Mouse (Mus musculus) intestine, postnatal 0 days (tissue): ENCODE results near the gene Hspa12b. TPM values are rescaled to one million over a fixed set of nuclear protein-coding genes. Genes with fewer than 3 reads are reported as not detected.

Experiments
- ATAC-seq: fragments of 200-750 bp; cut with Nextera tagmentation; 2 replicates; pipeline ENCODE4 v1.8.0; 2017; ENCODE audit warnings: mild to moderate bottlenecking, moderate TSS enrichment, moderate library complexity
- H3K27ac ChIP-seq: fragments of 300-500 bp; sonication (generic); 2 replicates; pipeline ENCODE4 v1.5.1; 2014; ENCODE audit warnings: mild to moderate bottlenecking, low read depth, low read length, moderate library complexity
- H3K27me3 ChIP-seq: fragments of 300-500 bp; sonication (generic); replicated peaks from 2 replicates; pipeline ENCODE4 v1.6.1; 2014; ENCODE audit warnings: low read length, mixed read lengths; ENCODE audit not compliant: control insufficient read depth, insufficient read depth
- H3K36me3 ChIP-seq: fragments of 300-500 bp; sonication (generic); 2 replicates; pipeline ENCODE4 v1.6.1; 2014; ENCODE audit warnings: mild to moderate bottlenecking, moderate library complexity; ENCODE audit not compliant: control insufficient read depth, insufficient read depth
- H3K4me1 ChIP-seq: fragments of 300-500 bp; sonication (generic); replicated peaks from 2 replicates; pipeline ENCODE4 v1.6.1; 2014; ENCODE audit warnings: antibody characterized with exemption, low read length, mixed read lengths; ENCODE audit not compliant: control insufficient read depth, insufficient read depth
- H3K4me2 ChIP-seq: fragments of 300-500 bp; sonication (generic); replicated peaks from 2 replicates; pipeline ENCODE4 v1.6.1; 2014; ENCODE audit warnings: low read depth, mild to moderate bottlenecking, moderate library complexity
- H3K4me3 ChIP-seq: fragments of 300-500 bp; sonication (generic); 2 replicates; pipeline ENCODE4 v1.5.1; 2014; ENCODE audit warnings: low read depth, low read length
- H3K9ac ChIP-seq: fragments of 300-500 bp; sonication (generic); 2 replicates; pipeline ENCODE4 v1.6.1; 2014; ENCODE audit warnings: mild to moderate bottlenecking, low read depth, low read length
- H3K9me3 ChIP-seq: fragments of 300-500 bp; sonication (generic); 2 replicates; pipeline ENCODE4 v1.6.1; 2016; ENCODE audit warnings: mixed run types; ENCODE audit not compliant: control insufficient read depth
- CTCF ChIP-seq: sonication (generic); IDR thresholded peaks from 2 replicates; pipeline ENCODE4 v1.5.1; 2016; ENCODE audit warnings: low read depth, mild to moderate bottlenecking, control low read depth, antibody characterized with exemption, moderate library complexity
- WGBS: fragments of 180-500 bp; shearing (Covaris S2); extraction: QIAGEN DNeasy Blood & Tissue Kit; methylation state at CpG from one replicate; pipeline ENCODE4 v1.1.7; 2014; 5-methylcytosine and 5-hydroxymethylcytosine counted together
- polyA plus RNA-seq: library from polyadenylated mRNA; unstranded; fragments of >200 nt; fragmentation: Nextera tagmentation; extraction: Ambion mirVana; gene quantifications from 2 replicates; pipeline ENCODE4 v1.2.1, GENCODE M21; 2015

Hspa12b gene
- polyA plus RNA-seq, 1 experiment from 2014 or later: 2.3 TPM

- Histone ChIP-seq H3K27ac (peak overlapping the region; percentile 77), H3K27me3 (no peaks in the 10 kb centered on the region), H3K36me3 (no peaks in the 10 kb centered on the region), H3K4me3 (0 out of 2 replicates have a peak overlapping the region, but pooled peaks have one; percentile 18), H3K4me2 (peak overlapping the region; percentile 37), H3K9ac (peak overlapping the region; percentile 18; the same call in 1 of the 2 replicates), H3K4me1 (no peaks in the 10 kb centered on the region; the same call in none of the 2 replicates), H3K9me3 (no peaks in the 10 kb centered on the region)
- TF ChIP-seq CTCF: no peak
- 54% methylated on average over 7 of the region's 7 CpGs for WGBS
- 0 out of 2 replicates have a peak, but pooled peaks have one; percentile 13 for ATAC-seq
Measured at GRCm38 (mm10) chr2:131163924-131164323, 36.8 kb downstream of the Hspa12b start.

- no peaks in the 10 kb centered on the region for H3K9me3 ChIP-seq
- H3K27ac ChIP-seq: peak overlapping the region; percentile 64
- H3K4me2 ChIP-seq: no peak overlapping the region
- H3K4me1 ChIP-seq: no peaks in the 10 kb centered on the region; the same call in 1 of the 2 replicates
- H3K9ac ChIP-seq: no peak overlapping the region
- no peak for TF ChIP-seq CTCF
- WGBS: 51% methylated on average over 2 of the region's 2 CpGs
- H3K36me3 ChIP-seq: no peaks in the 10 kb centered on the region
- peak; percentile 71 for ATAC-seq
- no peaks in the 10 kb centered on the region for H3K27me3 ChIP-seq
- H3K4me3 ChIP-seq: no peak overlapping the region
Measured at GRCm38 (mm10) chr2:131166172-131166571, 39.1 kb downstream of the Hspa12b start.

- no peaks in the 10 kb centered on the region for H3K27me3 ChIP-seq
- H3K4me1 ChIP-seq: no peaks in the 10 kb centered on the region; the same call in 1 of the 2 replicates
- H3K9ac ChIP-seq: no peak overlapping the region
- no peak for TF ChIP-seq CTCF
- H3K36me3 ChIP-seq: no peaks in the 10 kb centered on the region; the same call in 1 of the 2 replicates
- H3K4me3 ChIP-seq: no peak overlapping the region
- H3K4me2 ChIP-seq: no peak overlapping the region
- no peak overlapping the region for H3K27ac ChIP-seq
- H3K9me3 ChIP-seq: no peaks in the 10 kb centered on the region
- ATAC-seq: no peak
- WGBS: 63% methylated on average over 6 of the region's 6 CpGs
Measured at GRCm38 (mm10) chr2:131167984-131168383, 40.9 kb downstream of the Hspa12b start.

GRCm38 (mm10) chr2:131168914-131169313 lies 41.8 kb downstream of the Hspa12b start:
- Histone ChIP-seq H3K9ac (no peak overlapping the region), H3K36me3 (no peaks in the 10 kb centered on the region; the same call in 1 of the 2 replicates), H3K4me1 (no peaks in the 10 kb centered on the region; the same call in 1 of the 2 replicates), H3K4me3 (no peak overlapping the region), H3K27ac (no peak overlapping the region), H3K4me2 (no peak overlapping the region), H3K9me3 (no peaks in the 10 kb centered on the region), H3K27me3 (no peaks in the 10 kb centered on the region)
- no peak for TF ChIP-seq CTCF
- 57% methylated on average over 1 of the region's 1 CpGs for WGBS
- ATAC-seq: no peak

GRCm38 (mm10) chr2:131170936-131171335 lies 43.9 kb downstream of the Hspa12b start:
- WGBS: 38% methylated on average over 9 of the region's 9 CpGs
- Histone ChIP-seq H3K9ac (no peak overlapping the region), H3K4me1 (peaks cover 11% of the 10 kb centered on the region; the same call in 1 of the 2 replicates), H3K9me3 (no peaks in the 10 kb centered on the region), H3K4me3 (no peak overlapping the region), H3K4me2 (peak overlapping the region; percentile 58), H3K27ac (no peak overlapping the region), H3K27me3 (no peaks in the 10 kb centered on the region), H3K36me3 (no peaks in the 10 kb centered on the region; the same call in 1 of the 2 replicates)
- TF ChIP-seq CTCF: no peak
- no peak for ATAC-seq

GRCm38 (mm10) chr2:131171401-131172104 lies 44.5 kb downstream of the Hspa12b start:
- WGBS: 28% methylated on average over 43 of the region's 43 CpGs
- Histone ChIP-seq H3K9me3 (no peaks in the 10 kb centered on the region), H3K4me2 (peak overlapping the region; percentile 58), H3K4me3 (peak overlapping the region; percentile 7; the same call in 1 of the 2 replicates), H3K9ac (no peak overlapping the region), H3K27me3 (no peaks in the 10 kb centered on the region), H3K4me1 (peaks cover 16% of the 10 kb centered on the region; the same call in 1 of the 2 replicates), H3K36me3 (no peaks in the 10 kb centered on the region; the same call in 1 of the 2 replicates), H3K27ac (no peak overlapping the region)
- no peak for ATAC-seq
- peak; percentile 34; the same call in 1 of the 2 replicates for TF ChIP-seq CTCF
